Mouse (Mus musculus) midbrain, embryonic 16.5 days (tissue): Measurements from ENCODE around the gene Atn1. TPM values are rescaled to one million over a fixed set of nuclear protein-coding genes. Genes with fewer than 3 reads are reported as not detected.
"Not testable (repeated sequence)": the region's sequence is repeated elsewhere in the genome, so short reads cannot be mapped to it uniquely, and the experiment has no call there.

Experiments
- ATAC-seq: fragments of 200-750 bp; cut with Nextera tagmentation; 2 replicates; pipeline ENCODE4 v1.8.0; 2017; ENCODE audit warnings: moderate TSS enrichment
- H3K27ac ChIP-seq: fragments of 300-500 bp; sonication (generic); 2 replicates; pipeline ENCODE4 v1.5.1; 2014; ENCODE audit warnings: mild to moderate bottlenecking, low read length, mixed read lengths
- H3K27me3 ChIP-seq: fragments of 300-500 bp; sonication (generic); 2 replicates; pipeline ENCODE4 v1.6.1; 2014; ENCODE audit warnings: low read depth, low read length, mixed read lengths; ENCODE audit not compliant: control insufficient read depth, insufficient read depth
- H3K36me3 ChIP-seq: fragments of 300-500 bp; sonication (generic); 2 replicates; pipeline ENCODE4 v1.6.1; 2014; ENCODE audit warnings: mild to moderate bottlenecking, low read length, moderate library complexity, mixed read lengths; ENCODE audit not compliant: control insufficient read depth, insufficient read depth
- H3K4me1 ChIP-seq: fragments of 300-500 bp; sonication (generic); 2 replicates; pipeline ENCODE4 v1.6.1; 2014; ENCODE audit warnings: mild to moderate bottlenecking, low read length, mixed read lengths; ENCODE audit not compliant: control insufficient read depth, insufficient read depth
- H3K4me2 ChIP-seq: fragments of 300-500 bp; sonication (generic); 2 replicates; pipeline ENCODE4 v1.6.1; 2014; ENCODE audit warnings: mild to moderate bottlenecking, low read length, mixed read lengths
- H3K4me3 ChIP-seq: fragments of 300-500 bp; sonication (generic); 2 replicates; pipeline ENCODE4 v1.5.1; 2014; ENCODE audit warnings: low read depth, mild to moderate bottlenecking, low read length, moderate library complexity, mixed read lengths
- H3K9ac ChIP-seq: fragments of 300-500 bp; sonication (generic); 2 replicates; pipeline ENCODE4 v1.6.1; 2014; ENCODE audit warnings: low read depth, low read length, mixed read lengths
- H3K9me3 ChIP-seq: fragments of 300-500 bp; sonication (generic); replicated peaks from 2 replicates; pipeline ENCODE4 v1.6.1; 2014; ENCODE audit warnings: mild to moderate bottlenecking, low read length, mixed read lengths; ENCODE audit not compliant: control insufficient read depth, poor library complexity, severe bottlenecking
- WGBS: fragments of 180-500 bp; shearing (Covaris S2); extraction: QIAGEN DNeasy Blood & Tissue Kit; methylation state at CpG from one replicate; pipeline ENCODE4 v1.1.7; 2014; 5-methylcytosine and 5-hydroxymethylcytosine counted together
- polyA plus RNA-seq: library from polyadenylated mRNA; unstranded; fragments of >200 nt; fragmentation: Nextera tagmentation; extraction: Ambion mirVana; gene quantifications from 2 replicates; pipeline ENCODE4 v1.2.1, GENCODE M21; 2015

Atn1 gene
- polyA plus RNA-seq = 28.9 and 29.3 TPM in 2 replicates

DNA sequence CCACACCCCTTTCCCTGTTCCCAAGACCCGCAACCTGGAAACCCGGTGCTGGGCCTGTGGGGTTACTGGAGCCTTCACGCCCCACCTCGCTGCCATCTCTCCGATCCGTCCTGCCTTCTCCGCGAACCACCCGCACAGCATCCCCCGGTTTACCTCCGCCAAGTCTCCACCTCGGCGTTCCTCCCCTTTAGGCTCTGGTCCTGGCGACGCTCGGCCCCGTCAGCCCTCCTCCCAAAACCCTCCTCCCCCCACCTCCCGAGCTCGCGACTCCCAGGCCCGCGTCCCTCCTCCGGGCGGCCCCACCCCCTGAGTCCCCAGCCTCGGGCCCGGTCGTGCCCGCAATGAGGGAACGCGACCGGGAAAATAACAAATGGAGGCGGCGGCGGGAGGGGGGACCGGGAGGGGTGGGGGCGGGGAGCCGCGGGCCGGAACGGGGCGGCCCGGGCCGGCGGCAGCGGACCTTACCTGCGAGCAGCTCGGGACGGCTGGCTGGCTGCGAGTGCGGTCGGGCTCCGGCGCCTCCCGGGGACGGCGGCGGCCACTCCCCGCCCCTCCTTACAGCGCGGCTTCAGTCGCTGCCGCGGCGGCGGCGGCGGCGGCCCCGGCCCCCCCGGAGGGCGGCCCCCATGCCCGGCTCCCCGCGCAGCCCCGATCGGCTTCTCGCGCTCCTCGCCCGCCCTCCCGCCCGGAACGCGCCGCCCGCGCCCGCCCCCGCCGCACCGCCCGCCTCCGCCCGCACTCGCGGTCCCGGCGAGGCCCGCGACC, at the start of gene Atn1, which contains the start of gene Gm45234:
Atn1 (minus strand) TSS at position 694 of the 765 bp plus-strand sequence.
Gm45234 (minus strand) TSS at position 191 of the 765 bp plus-strand sequence.
- Histone ChIP-seq H3K27ac (peak within 1 kb of the TSS; percentile 95), H3K36me3 (no peaks in the 10 kb centered on the region), H3K4me2 (peak within 1 kb of the TSS; percentile 78), H3K4me3 (peak within 1 kb of the TSS; percentile 84), H3K9me3 (no peaks in the 10 kb centered on the region), H3K27me3 (no peaks in the 10 kb centered on the region), H3K9ac (peak within 1 kb of the TSS; percentile 86), H3K4me1 (peaks cover 39% of the 10 kb centered on the region)
- under 1% methylated on average over 32 of the region's 100 CpGs for WGBS
- ATAC-seq = peak; percentile 64

DNA sequence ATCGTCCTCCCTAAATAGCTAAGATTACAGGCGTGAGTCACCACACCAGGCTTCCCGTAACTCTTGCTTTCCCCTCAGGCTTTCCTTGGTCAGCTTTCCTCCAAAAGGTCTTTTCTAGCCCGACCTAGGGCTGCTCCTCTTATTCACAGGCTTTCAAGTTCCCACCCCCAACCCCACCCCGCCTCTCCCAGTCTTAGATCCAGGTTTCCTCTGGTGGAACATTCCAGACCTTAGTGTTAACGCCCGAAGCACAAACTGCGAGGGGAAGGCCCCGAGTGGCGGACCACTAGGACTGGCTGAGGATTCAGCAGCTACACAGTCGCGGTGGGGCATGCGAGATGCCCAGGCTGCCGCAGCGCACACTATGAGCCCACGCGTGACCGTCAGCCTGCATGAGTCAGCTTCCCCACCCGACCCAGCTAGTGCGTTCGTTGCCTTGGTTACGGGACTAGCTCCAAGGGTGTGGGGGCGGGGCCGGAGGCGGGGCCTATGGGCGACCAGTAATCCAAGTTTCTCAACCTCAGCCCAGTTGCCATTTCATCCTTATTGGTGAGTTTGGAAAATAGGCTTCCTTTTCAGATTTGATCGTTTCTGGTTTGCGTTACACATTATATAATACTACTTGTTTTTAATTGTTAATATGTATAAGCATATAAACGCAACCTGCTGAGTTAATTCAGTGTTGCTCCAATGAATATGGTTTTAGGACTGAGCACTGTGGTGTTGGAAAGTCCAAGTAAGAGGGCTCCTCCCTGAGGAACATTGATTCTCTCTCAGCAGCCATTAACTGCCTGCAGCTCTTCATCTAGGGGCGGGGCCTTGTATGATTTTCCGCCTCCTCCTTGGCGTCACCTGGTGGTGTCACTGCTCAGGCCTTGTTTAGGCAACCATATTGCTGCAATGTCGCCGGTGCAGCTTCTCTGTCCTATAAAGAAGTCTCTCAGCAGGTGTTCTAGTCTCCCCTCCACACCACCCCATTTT, 49.3 kb upstream of the Atn1 start:
- no peaks in the 10 kb centered on the region; the same call in 1 of the 2 replicates for H3K9me3 ChIP-seq
- peak overlapping the region; percentile 90 for H3K27ac ChIP-seq
- WGBS = 3% methylated on average over 34 of the region's 34 CpGs
- H3K36me3 ChIP-seq = no peaks in the 10 kb centered on the region
- peaks cover 32% of the 10 kb centered on the region for H3K4me1 ChIP-seq
- peak overlapping the region; percentile 71 for H3K4me2 ChIP-seq
- peak overlapping the region; percentile 67 for H3K9ac ChIP-seq
- ATAC-seq = peak; percentile 90
- no peaks in the 10 kb centered on the region for H3K27me3 ChIP-seq
- H3K4me3 ChIP-seq = peak overlapping the region; percentile 41

DNA sequence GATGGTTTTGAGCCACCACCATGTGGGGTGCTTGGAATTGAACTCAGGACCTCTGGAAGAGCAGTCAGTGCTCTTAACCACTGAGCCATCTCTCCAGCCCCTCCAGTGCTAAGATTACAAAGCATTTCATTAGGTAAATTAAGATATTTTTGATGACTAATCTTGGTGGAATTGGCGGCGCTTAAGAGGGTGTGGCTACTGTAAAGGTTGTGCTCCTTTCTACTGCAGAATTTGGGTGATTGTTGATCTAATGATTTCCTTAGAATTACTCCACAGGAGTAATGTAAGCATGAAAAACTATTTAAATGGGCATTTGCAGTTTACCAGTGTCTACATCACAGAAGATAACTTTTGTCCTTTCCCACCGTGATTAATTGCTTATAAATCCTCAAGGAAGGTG, 48.0 kb upstream of the Atn1 start:
- no peaks in the 10 kb centered on the region for H3K27me3 ChIP-seq
- whole genome bisulfite sequencing = 97% methylated on average over 3 of the region's 3 CpGs
- no peak for ATAC-seq

DNA sequence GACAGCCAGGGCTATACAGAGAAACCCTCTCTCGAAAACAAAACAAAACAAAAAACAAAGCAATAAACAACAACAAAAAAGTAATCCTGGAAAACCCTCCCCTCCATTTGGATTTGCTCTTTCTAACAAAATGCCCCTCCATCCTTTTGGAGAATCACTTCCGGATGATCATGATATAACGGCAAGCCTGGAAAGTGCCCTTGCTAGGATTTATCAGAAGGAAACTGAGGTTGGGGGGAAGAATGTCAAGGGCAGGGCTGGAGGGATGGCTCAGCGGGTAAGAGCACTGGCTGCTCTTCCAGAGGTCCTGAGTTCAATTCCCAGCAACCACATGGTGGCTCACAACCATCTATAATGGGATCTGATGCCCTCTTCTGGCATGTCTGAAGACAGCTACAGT, 47.4 kb upstream of the Atn1 start:
- not testable (repeated sequence) for ATAC-seq, H3K9me3 ChIP-seq, H3K36me3 ChIP-seq, H3K4me2 ChIP-seq, H3K27me3 ChIP-seq, H3K9ac ChIP-seq, H3K4me3 ChIP-seq, H3K27ac ChIP-seq
- H3K4me1 ChIP-seq = peaks cover 16% of the 10 kb centered on the region
- 98% methylated on average over 4 of the region's 4 CpGs for WGBS

More for the DNA sequence above, 48.0 kb upstream of the Atn1 start:
- no peak overlapping the region for H3K9ac ChIP-seq
- H3K4me3 ChIP-seq = no peak overlapping the region
- H3K4me2 ChIP-seq = no peak overlapping the region
- peaks cover 22% of the 10 kb centered on the region for H3K4me1 ChIP-seq
- H3K9me3 ChIP-seq = no peaks in the 10 kb centered on the region; the same call in 1 of the 2 replicates
- no peaks in the 10 kb centered on the region for H3K36me3 ChIP-seq
- no peak overlapping the region for H3K27ac ChIP-seq

DNA sequence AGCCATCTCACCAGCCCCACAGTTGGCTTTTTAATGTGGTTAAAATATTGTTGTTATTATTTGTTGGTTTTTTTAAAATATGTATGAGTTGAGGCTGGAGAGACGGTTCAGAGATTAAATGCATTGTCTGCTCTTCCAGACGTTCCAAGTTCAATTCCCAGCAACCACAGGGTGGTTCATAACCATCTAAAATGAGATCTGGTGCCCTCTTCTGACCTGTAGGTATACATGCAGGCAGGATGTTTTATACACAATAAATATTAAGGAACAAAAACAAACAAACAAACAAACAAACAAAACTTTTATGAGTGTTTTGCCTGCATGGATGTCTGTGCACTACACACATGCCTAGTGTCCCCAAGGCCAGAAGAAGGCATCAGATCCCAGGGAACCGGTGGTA, 46.7 kb upstream of the Atn1 start:
- no peak for ATAC-seq
- WGBS = 69% methylated on average over 3 of the region's 3 CpGs

DNA sequence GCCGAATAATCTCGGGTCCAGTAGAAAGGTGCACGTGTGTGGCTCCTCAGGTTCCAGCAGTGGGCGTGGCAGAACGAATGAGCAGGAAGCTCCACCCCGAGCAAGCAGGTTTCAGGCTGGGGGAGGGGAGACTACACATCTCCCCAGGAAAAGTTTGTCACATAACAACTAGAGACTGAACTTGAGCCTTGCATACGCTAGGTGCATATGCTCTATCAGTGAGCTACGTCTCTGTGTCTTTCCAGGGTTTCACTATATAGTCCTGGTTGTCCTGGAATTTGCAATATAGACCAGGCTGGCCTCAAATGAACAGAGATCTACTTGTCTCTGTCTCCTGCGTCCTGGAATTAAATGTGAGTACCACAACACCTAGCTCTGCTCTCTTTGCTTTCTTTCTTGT, 46.1 kb upstream of the Atn1 start:
- not testable (repeated sequence) for H3K27me3 ChIP-seq, H3K9me3 ChIP-seq, H3K4me1 ChIP-seq, H3K27ac ChIP-seq, H3K36me3 ChIP-seq, H3K4me2 ChIP-seq, H3K9ac ChIP-seq, ATAC-seq, H3K4me3 ChIP-seq
- WGBS = 18% methylated on average over 5 of the region's 9 CpGs

More for the DNA sequence above, 46.7 kb upstream of the Atn1 start:
- Histone ChIP-seq H3K27ac (no peak overlapping the region), H3K9me3 (no peaks in the 10 kb centered on the region; the same call in 1 of the 2 replicates), H3K4me2 (no peak overlapping the region), H3K36me3 (no peaks in the 10 kb centered on the region), H3K27me3 (no peaks in the 10 kb centered on the region), H3K9ac (no peak overlapping the region), H3K4me1 (peaks cover 10% of the 10 kb centered on the region), H3K4me3 (no peak overlapping the region)

DNA sequence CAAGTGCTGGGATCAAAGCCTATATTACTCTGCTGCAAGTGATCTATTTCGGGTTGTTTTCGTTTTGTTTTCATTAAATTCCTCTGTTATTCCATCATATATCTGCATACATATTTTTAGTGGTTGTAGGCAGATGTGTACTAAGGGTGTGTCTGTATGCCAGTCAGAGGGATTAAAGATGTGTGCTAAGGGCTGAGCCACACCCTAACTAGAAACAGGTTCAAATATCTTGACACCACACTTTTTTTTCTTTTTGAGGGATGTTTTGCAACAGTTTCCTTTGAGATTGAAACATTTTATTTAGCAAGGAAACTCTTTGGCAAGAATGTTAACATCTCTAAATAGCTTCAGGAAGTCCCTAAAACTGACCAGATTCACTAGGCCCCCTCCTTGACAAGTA, 39.9 kb upstream of the Atn1 start:
- H3K27me3 ChIP-seq = no peaks in the 10 kb centered on the region
- ATAC-seq = no peak
- no peak overlapping the region for H3K9ac ChIP-seq
- H3K4me1 ChIP-seq = no peaks in the 10 kb centered on the region
- no peak overlapping the region for H3K27ac ChIP-seq
- H3K9me3 ChIP-seq = no peaks in the 10 kb centered on the region
- H3K4me3 ChIP-seq = no peak overlapping the region
- no peaks in the 10 kb centered on the region for H3K36me3 ChIP-seq
- WGBS = 88% methylated on average over 2 of the region's 2 CpGs
- H3K4me2 ChIP-seq = no peak overlapping the region

DNA sequence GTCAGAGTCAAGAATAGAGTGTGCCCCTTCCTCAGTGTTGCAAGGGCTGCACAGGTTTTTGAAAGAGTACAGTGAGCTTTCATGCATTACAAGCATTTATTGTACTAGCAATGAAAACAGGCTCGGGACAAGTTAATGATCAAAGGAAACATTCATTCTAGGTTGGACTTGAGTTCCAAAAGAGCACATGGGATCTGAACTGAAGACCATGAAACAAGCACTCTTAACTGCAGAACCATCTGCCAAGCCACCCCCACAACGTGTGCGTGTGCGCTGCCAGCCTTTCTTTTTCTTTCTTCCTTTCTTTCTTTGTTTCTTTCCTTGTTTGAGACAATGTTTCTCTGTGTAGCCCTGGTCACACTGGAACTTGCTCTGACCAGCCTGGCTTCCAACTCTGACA, 39.5 kb upstream of the Atn1 start:
- no peak overlapping the region for H3K27ac ChIP-seq

More for the DNA sequence above, 39.5 kb upstream of the Atn1 start:
- H3K27me3 ChIP-seq = no peaks in the 10 kb centered on the region
- H3K36me3 ChIP-seq = no peaks in the 10 kb centered on the region
- WGBS = 82% methylated on average over 4 of the region's 4 CpGs
- H3K9ac ChIP-seq = no peak overlapping the region
- no peak overlapping the region for H3K4me2 ChIP-seq
- no peaks in the 10 kb centered on the region for H3K4me1 ChIP-seq
- no peaks in the 10 kb centered on the region for H3K9me3 ChIP-seq
- H3K4me3 ChIP-seq = no peak overlapping the region
- no peak for ATAC-seq
